Mouse (Mus musculus): ENCODE results near the gene Wdpcp.

DNA sequence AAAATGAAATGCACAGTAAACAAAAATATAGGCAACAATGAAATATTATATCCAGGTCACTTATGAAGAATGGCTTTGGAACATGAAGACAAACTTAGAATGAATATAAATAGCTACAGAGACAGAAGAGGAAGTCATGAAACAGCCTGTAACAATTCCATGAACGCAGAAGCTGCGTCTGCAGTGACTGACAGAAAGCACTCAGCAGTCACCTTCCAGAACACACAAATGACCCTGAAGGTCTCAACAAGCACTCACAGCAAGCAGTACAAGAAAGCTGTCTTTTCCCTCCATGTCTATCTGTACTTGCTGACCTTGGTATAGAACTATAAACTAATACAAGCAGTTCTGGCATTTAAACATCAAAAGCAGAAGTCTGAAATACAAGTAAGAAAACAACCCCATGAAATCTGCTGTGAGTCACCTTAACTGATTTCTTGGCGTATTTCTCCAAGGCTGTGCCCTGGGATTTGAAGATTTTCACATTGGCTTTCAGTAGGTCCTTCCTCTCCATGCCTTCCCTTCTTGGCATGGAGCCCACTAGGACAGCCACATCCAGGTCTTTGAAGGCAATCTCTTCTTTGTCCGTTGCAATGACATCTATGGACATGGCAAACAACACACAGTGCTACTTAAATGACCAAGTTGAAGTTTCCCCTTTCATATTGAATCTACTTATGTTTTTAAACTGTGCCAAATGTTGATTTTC is 8.3 kb upstream of the Wdpcp start:
- no peak for TF ChIP-seq CTCF (IDR thresholded peaks at IDR 0.05; ENCODE audit: insufficient read depth, low read depth, low read length)
- no peak for TF ChIP-seq POLR2A (IDR thresholded peaks at IDR 0.05; ENCODE audit: insufficient read depth, low read depth, low read length)

Data from olfactory bulb, adult 2 months (tissue).